Mouse (Mus musculus) stomach, postnatal 0 days (tissue): ENCODE data around the gene Ric8a. TPM values are rescaled to one million over a fixed set of nuclear protein-coding genes. Genes with fewer than 3 reads are reported as not detected.

Experiments used
- ATAC-seq: fragments of 200-750 bp; cut with Nextera tagmentation; 2 replicates; pipeline ENCODE4 v1.8.0; 2017; ENCODE audit not compliant: low FRiP score, low TSS enrichment
- DNase-seq: peaks from one replicate; pipeline ENCODE4 v3.0.0-alpha.2; 2016; ENCODE audit warnings: low spot score
- H3K27ac ChIP-seq: fragments of 300-500 bp; sonication (generic); replicated peaks from 2 replicates; pipeline ENCODE4 v1.5.1; 2014; ENCODE audit warnings: mild to moderate bottlenecking, control low read depth
- H3K27me3 ChIP-seq: fragments of 300-500 bp; sonication (generic); 2 replicates; pipeline ENCODE4 v1.6.1; 2014; ENCODE audit warnings: low read length; ENCODE audit not compliant: control insufficient read depth, insufficient read depth
- H3K36me3 ChIP-seq: fragments of 300-500 bp; sonication (generic); 2 replicates; pipeline ENCODE4 v1.6.1; 2014; ENCODE audit warnings: low read length, mixed read lengths; ENCODE audit not compliant: control insufficient read depth, insufficient read depth
- H3K4me1 ChIP-seq: fragments of 300-500 bp; sonication (generic); replicated peaks from 2 replicates; pipeline ENCODE4 v1.6.1; 2014; ENCODE audit warnings: antibody characterized with exemption; ENCODE audit not compliant: control insufficient read depth, insufficient read depth
- H3K4me2 ChIP-seq: fragments of 300-500 bp; sonication (generic); replicated peaks from 2 replicates; pipeline ENCODE4 v1.6.1; 2014; ENCODE audit warnings: low read depth, mild to moderate bottlenecking, control low read depth, moderate library complexity
- H3K4me3 ChIP-seq: fragments of 300-500 bp; sonication (generic); 2 replicates; pipeline ENCODE4 v1.5.1; 2014; ENCODE audit warnings: low read depth, low read length, control low read depth
- H3K9ac ChIP-seq: fragments of 300-500 bp; sonication (generic); 2 replicates; pipeline ENCODE4 v1.6.1; 2014; ENCODE audit warnings: mild to moderate bottlenecking, low read length, control low read depth, mixed read lengths
- H3K9me3 ChIP-seq: fragments of 300-500 bp; sonication (generic); 2 replicates; pipeline ENCODE4 v1.6.1; 2016; ENCODE audit warnings: low read length; ENCODE audit not compliant: control insufficient read depth
- CTCF ChIP-seq: IDR thresholded peaks from 2 replicates; pipeline ENCODE4 v1.5.1; 2016; ENCODE audit warnings: antibody characterized with exemption, low read depth, mild to moderate bottlenecking, moderate library complexity
- EP300 ChIP-seq: optimal IDR thresholded peaks from 2 replicates; pipeline ENCODE3; 2016; ENCODE audit warnings: antibody characterized with exemption
- WGBS: fragments of 180-500 bp; shearing (Covaris S2); extraction: QIAGEN DNeasy Blood & Tissue Kit; methylation state at CpG from one replicate; pipeline ENCODE4 v1.1.7; 2014; 5-methylcytosine and 5-hydroxymethylcytosine counted together
- polyA plus RNA-seq: library from polyadenylated mRNA; unstranded; fragments of >200 nt; fragmentation: Nextera tagmentation; extraction: Ambion mirVana; gene quantifications from 2 replicates; pipeline ENCODE4 v1.2.1, GENCODE M21; 2015

Ric8a gene
- polyA plus RNA-seq, 1 experiment from 2014 or later = 49.1 TPM

GRCm38 (mm10) chr7:140855860-140856784 lies 635 bp upstream of the Ric8a start, which contains the start of gene Gm45785:
Gene Gm45785, minus strand, starts transcription at chr7:140856331.
- H3K27ac ChIP-seq = peak within 1 kb of the TSS; percentile 98
- TF ChIP-seq CTCF (peak; percentile 27; the same call in 1 of the 2 replicates), EP300 (no peak)
- H3K9me3 ChIP-seq = no peaks in the 10 kb centered on the region
- peak within 1 kb of the TSS; percentile 78 for H3K4me3 ChIP-seq
- H3K36me3 ChIP-seq = peaks cover 22% of the 10 kb centered on the region; the same call in 1 of the 2 replicates
- ATAC-seq = peak; percentile 88
- peak within 1 kb of the TSS; percentile 80 for H3K4me2 ChIP-seq
- H3K4me1 ChIP-seq = peaks cover 10% of the 10 kb centered on the region; the same call in 1 of the 2 replicates
- peak; percentile 92 for DNase-seq
- WGBS = 1% methylated on average over 51 of the region's 51 CpGs
- H3K9ac ChIP-seq = peak within 1 kb of the TSS; percentile 89
- H3K27me3 ChIP-seq = no peaks in the 10 kb centered on the region

DNA sequence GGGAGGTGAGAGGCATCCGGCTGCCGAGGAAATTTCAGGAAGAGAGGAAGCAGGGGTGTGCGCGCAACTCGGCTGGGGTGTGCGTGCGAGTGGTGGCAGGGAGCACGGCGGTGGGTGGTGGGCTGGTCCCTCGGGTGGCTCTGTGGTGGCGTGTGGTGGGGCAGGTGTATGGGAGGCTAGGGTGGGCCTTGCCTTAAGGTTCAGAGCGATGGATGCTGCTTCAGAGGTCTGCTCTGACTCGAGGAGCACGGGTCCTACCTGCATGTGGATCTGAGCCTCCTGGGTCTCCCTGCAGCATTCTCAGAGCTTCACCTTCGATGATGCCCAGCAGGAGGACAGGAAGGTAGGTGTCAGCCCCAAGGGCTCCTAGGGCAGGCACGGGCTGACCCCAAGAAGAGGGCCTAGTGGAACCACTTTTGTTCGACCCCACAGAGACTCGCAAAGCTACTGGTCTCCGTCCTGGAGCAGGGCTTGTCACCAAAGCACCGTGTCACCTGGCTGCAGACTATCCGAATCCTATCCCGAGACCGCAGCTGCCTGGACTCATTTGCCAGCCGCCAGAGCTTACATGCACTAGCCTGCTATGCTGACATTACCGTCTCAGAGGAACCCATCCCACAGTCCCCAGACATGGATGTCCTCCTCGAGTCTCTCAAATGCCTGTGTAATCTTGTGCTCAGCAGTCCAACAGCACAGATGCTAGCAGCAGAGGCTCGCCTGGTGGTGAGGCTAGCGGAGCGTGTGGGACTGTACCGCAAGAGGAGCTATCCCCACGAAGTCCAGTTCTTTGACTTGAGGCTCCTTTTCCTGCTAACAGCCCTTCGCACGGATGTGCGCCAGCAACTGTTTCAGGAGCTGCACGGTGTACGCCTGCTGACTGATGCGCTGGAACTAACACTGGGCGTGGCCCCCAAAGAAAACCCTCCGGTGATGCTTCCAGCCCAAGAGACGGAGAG lies 1.1 kb downstream of the Ric8a start, which contains the start of gene Bet1l:
TSS of gene Bet1l (minus strand) at position 28 of the 956 bp plus-strand sequence.
- Histone ChIP-seq H3K27me3 (no peaks in the 10 kb centered on the region), H3K9me3 (no peaks in the 10 kb centered on the region), H3K9ac (peak within 1 kb of the TSS; percentile 89), H3K4me3 (peak within 1 kb of the TSS; percentile 78), H3K36me3 (peaks cover 28% of the 10 kb centered on the region), H3K27ac (peak within 1 kb of the TSS; percentile 98), H3K4me1 (peaks cover 10% of the 10 kb centered on the region; the same call in 1 of the 2 replicates), H3K4me2 (peak within 1 kb of the TSS; percentile 80)
- DNase-seq = peak; percentile 34
- 28% methylated on average over 39 of the region's 40 CpGs for WGBS
- TF ChIP-seq CTCF = no peak
- no peak for TF ChIP-seq EP300
- ATAC-seq = peak; percentile 13

GRCm38 (mm10) chr7:140858746-140859145 lies 2.0 kb downstream of the Ric8a start:
- 91% methylated on average over 8 of the region's 8 CpGs for WGBS
- Histone ChIP-seq H3K9me3 (no peaks in the 10 kb centered on the region), H3K36me3 (peaks cover 26% of the 10 kb centered on the region), H3K27me3 (no peaks in the 10 kb centered on the region), H3K27ac (no peak overlapping the region), H3K9ac (peak overlapping the region; percentile 89; the same call in 1 of the 2 replicates), H3K4me3 (peak overlapping the region; percentile 78; the same call in 1 of the 2 replicates), H3K4me1 (peaks cover 10% of the 10 kb centered on the region; the same call in 1 of the 2 replicates), H3K4me2 (peak overlapping the region; percentile 80)
- DNase-seq = no peak
- TF ChIP-seq CTCF (no peak), EP300 (no peak)
- no peak for ATAC-seq

DNA sequence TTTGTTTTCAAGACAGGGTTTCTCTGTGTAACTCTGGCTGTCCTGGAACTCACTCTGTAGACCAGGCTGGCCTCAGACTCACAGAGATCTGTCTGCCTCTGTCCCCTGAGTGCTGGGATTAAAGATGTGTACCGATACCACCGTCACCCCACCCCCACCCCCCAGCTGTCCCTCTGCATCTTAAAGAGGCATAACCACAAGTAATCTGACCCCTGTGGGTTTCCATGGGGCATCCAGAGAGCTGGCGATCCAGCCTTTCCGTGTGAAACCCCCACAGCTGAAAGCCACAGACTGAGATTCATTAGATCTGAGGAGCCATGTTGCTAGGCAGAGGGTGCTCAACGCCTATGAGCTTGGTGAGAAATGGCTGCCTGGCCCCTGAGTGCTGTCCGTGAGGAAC lies 3.2 kb downstream of the Ric8a start:
- ATAC-seq = no peak
- H3K9ac ChIP-seq = no peak overlapping the region
- no peak overlapping the region for H3K4me2 ChIP-seq
- WGBS = 65% methylated on average over 6 of the region's 6 CpGs
- H3K27ac ChIP-seq = no peak overlapping the region
- no peaks in the 10 kb centered on the region for H3K27me3 ChIP-seq
- no peaks in the 10 kb centered on the region for H3K9me3 ChIP-seq
- TF ChIP-seq CTCF = no peak
- TF ChIP-seq EP300 = no peak
- H3K4me1 ChIP-seq = peaks cover 9% of the 10 kb centered on the region; the same call in 1 of the 2 replicates
- DNase-seq = no peak
- no peak overlapping the region for H3K4me3 ChIP-seq
- peaks cover 21% of the 10 kb centered on the region for H3K36me3 ChIP-seq

DNA sequence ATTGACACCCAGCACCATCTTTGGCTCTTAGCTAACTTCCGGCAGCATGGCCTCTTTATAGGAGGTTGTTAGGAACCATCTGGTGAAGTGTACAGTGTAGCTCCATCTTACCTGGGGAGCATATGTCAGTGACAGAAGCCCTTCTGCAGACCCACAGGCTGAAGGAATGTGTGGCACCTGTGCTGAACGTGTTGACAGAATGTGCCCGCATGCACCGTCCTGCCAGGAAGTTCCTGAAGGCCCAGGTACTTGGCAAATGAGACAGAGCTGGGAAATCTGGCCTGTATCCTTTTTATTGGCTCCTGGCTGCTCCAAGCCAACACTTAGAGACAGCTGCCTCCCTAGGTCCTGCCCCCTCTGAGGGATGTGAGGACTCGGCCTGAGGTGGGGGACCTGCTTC lies 4.0 kb downstream of the Ric8a start:
- Histone ChIP-seq H3K4me2 (no peak overlapping the region), H3K27me3 (no peaks in the 10 kb centered on the region), H3K27ac (no peak overlapping the region), H3K9me3 (no peaks in the 10 kb centered on the region), H3K4me1 (peaks cover 5% of the 10 kb centered on the region; the same call in 1 of the 2 replicates), H3K4me3 (no peak overlapping the region), H3K9ac (no peak overlapping the region), H3K36me3 (peaks cover 21% of the 10 kb centered on the region)
- TF ChIP-seq CTCF (no peak), EP300 (no peak)
- no peak for DNase-seq
- WGBS = 81% methylated on average over 5 of the region's 5 CpGs
- no peak for ATAC-seq
